Mouse (Mus musculus) liver, embryonic 14.5 days (tissue): ENCODE measurements around the gene Atp5d.

Source experiments
- CTCF ChIP-seq: IDR thresholded peaks from 2 replicates; pipeline ENCODE4 v1.5.1; 2016; ENCODE audit warnings: antibody characterized with exemption, low read depth, control low read depth
- EP300 ChIP-seq: IDR thresholded peaks from 2 replicates; pipeline ENCODE4 v1.6.1; 2016; ENCODE audit warnings: antibody characterized with exemption, low read depth

- TF ChIP-seq CTCF (0 out of 2 replicates have a peak, but pooled peaks have one; percentile 11), EP300 (no peak)
These were observed 16.8 kb upstream of the Atp5d start for GRCm38 (mm10) chr10:80121639-80122038.
